Mouse (Mus musculus) effector memory CD4-positive, alpha-beta T cell, adult 5 months (primary cell): ENCODE measurements around the gene 4931428L18Rik. TPM values are rescaled to one million over a fixed set of nuclear protein-coding genes. Genes with fewer than 3 reads are reported as not detected.

Experiments used
- polyA plus RNA-seq: library from polyadenylated mRNA; unstranded; fragments of 100-300 nt; shearing (Covaris generic); gene quantifications from one replicate; pipeline ENCODE4 v1.2.1, GENCODE M21; 2017

Gene 4931428L18Rik
- polyA plus RNA-seq, result not detected

GRCm38 (mm10) chr1:31222564-31222963 lies at the start of gene 4931428L18Rik, which contains the start of gene Pih1d3:
4931428L18Rik (minus strand) TSS chr1:31222684.
Pih1d3 (plus strand) TSS chr1:31222838.

GRCm38 (mm10) chr1:31176101-31176500 lies 46.4 kb downstream of the 4931428L18Rik start, which contains the start of gene Lgsn:
Lgsn (plus strand) TSS chr1:31176401.

DNA sequence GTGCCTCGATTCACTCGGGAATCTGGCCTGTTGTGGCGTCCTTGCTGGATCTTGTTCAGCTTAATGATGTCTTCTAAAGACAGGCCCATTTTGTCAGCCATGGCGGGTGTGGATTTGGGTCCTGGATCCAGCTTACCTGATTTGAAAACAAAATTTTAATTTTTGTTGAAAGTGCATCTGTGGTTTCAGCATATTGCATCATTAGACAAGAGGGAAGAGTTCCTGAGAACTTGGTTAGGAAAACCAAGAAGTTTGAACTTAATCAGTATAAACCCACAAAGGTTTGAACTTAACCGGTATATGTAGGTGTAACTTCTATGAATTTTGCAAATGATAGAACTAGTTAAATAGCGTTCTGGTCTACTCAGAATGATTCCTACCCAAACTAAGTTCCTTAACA lies 244.6 kb downstream of the 4931428L18Rik start, which contains the start of gene AC153137.1:
Gene AC153137.1, minus strand, starts transcription at position 101 of the 400 bp plus-strand sequence.

Other genes starting within 250 kb of the 4931428L18Rik start
- not detected for gene AC153137.1, start 244.7 kb downstream of the 4931428L18Rik start, polyA plus RNA-seq
- not detected for gene Lgsn, start 46.3 kb downstream of the 4931428L18Rik start, polyA plus RNA-seq
- not detected for gene Pih1d3, start 154 bp upstream of the 4931428L18Rik start, polyA plus RNA-seq